Mouse (Mus musculus): ENCODE results near the gene Ucp2.

- TF ChIP-seq POLR2A (IDR thresholded peaks at IDR 0.05; ENCODE audit: extremely low read depth, insufficient read depth, low read length) (no peak), CTCF (IDR thresholded peaks at IDR 0.05; ENCODE audit: extremely low read depth, insufficient read depth, low read length) (no peak)
Measured at GRCm38 (mm10) chr7:100514573-100514972, 21.4 kb downstream of the Ucp2 start, which contains the start of gene Dnajb13.

All from cortical plate, adult 2 months (tissue).